Mouse (Mus musculus): ENCODE data around the gene Kalrn.

Gene Kalrn

GRCm38 (mm10) chr16:34552731-34553130 is 20.6 kb downstream of the Kalrn start:
- CTCF ChIA-PET, result no interaction called here

- CTCF ChIA-PET, result no interaction called here
Measured at GRCm38 (mm10) chr16:34549470-34549999, 23.8 kb downstream of the Kalrn start.

GRCm38 (mm10) chr16:34546805-34547509 is 26.4 kb downstream of the Kalrn start:
- CTCF ChIA-PET, result no interaction called here

GRCm38 (mm10) chr16:34543754-34544153 is 29.6 kb downstream of the Kalrn start:
- CTCF ChIA-PET, result no interaction called here

GRCm38 (mm10) chr16:34542341-34542740 is 31.0 kb downstream of the Kalrn start:
- CTCF ChIA-PET, result no interaction called here

GRCm38 (mm10) chr16:34538679-34539185 is 34.6 kb downstream of the Kalrn start:
- CTCF ChIA-PET, result no interaction called here

GRCm38 (mm10) chr16:34536300-34536699 is 37.0 kb downstream of the Kalrn start:
- CTCF ChIA-PET, result no interaction called here

- CTCF ChIA-PET, result no interaction called here
Measured at GRCm38 (mm10) chr16:34535135-34535534, 38.2 kb downstream of the Kalrn start.

- CTCF ChIA-PET, result no interaction called here
Measured at GRCm38 (mm10) chr16:34531506-34531905, 41.8 kb downstream of the Kalrn start.

GRCm38 (mm10) chr16:34530029-34530428 is 43.3 kb downstream of the Kalrn start:
- CTCF ChIA-PET, result no interaction called here

- CTCF ChIA-PET, result no interaction called here
Measured at GRCm38 (mm10) chr16:34528234-34528983, 44.9 kb downstream of the Kalrn start.

- CTCF ChIA-PET, result no interaction called here
Measured at GRCm38 (mm10) chr16:34526378-34526777, 47.0 kb downstream of the Kalrn start.

GRCm38 (mm10) chr16:34525866-34526265 is 47.5 kb downstream of the Kalrn start:
- CTCF ChIA-PET, result no interaction called here

GRCm38 (mm10) chr16:34525205-34525604 is 48.1 kb downstream of the Kalrn start:
- CTCF ChIA-PET, result no interaction called here

GRCm38 (mm10) chr16:34521061-34521460 is 52.3 kb downstream of the Kalrn start:
- CTCF ChIA-PET, result no interaction called here

GRCm38 (mm10) chr16:34516891-34517398 is 56.4 kb downstream of the Kalrn start:
- CTCF ChIA-PET, result no interaction called here

GRCm38 (mm10) chr16:34515485-34515884 is 57.8 kb downstream of the Kalrn start:
- CTCF ChIA-PET, result no interaction called here

GRCm38 (mm10) chr16:34513956-34514593 is 59.3 kb downstream of the Kalrn start:
- CTCF ChIA-PET, result no interaction called here

GRCm38 (mm10) chr16:34512326-34512725 is 61.0 kb downstream of the Kalrn start:
- CTCF ChIA-PET, result no interaction called here

- CTCF ChIA-PET, result no interaction called here
Measured at GRCm38 (mm10) chr16:34508125-34508524, 65.2 kb downstream of the Kalrn start.

GRCm38 (mm10) chr16:34506048-34506447 is 67.3 kb downstream of the Kalrn start:
- CTCF ChIA-PET, result no interaction called here

- CTCF ChIA-PET, result no interaction called here
Measured at GRCm38 (mm10) chr16:34504250-34504649, 69.1 kb downstream of the Kalrn start.

Data from spleen, embryonic (tissue).